Mouse (Mus musculus): ENCODE measurements around the gene Mical3. TPM values are rescaled to one million over a fixed set of nuclear protein-coding genes. Genes with fewer than 3 reads are reported as not detected.

The Mical3 gene
- polyA plus RNA-seq, 1 experiment from 2014 or later: 20.0 TPM

DNA sequence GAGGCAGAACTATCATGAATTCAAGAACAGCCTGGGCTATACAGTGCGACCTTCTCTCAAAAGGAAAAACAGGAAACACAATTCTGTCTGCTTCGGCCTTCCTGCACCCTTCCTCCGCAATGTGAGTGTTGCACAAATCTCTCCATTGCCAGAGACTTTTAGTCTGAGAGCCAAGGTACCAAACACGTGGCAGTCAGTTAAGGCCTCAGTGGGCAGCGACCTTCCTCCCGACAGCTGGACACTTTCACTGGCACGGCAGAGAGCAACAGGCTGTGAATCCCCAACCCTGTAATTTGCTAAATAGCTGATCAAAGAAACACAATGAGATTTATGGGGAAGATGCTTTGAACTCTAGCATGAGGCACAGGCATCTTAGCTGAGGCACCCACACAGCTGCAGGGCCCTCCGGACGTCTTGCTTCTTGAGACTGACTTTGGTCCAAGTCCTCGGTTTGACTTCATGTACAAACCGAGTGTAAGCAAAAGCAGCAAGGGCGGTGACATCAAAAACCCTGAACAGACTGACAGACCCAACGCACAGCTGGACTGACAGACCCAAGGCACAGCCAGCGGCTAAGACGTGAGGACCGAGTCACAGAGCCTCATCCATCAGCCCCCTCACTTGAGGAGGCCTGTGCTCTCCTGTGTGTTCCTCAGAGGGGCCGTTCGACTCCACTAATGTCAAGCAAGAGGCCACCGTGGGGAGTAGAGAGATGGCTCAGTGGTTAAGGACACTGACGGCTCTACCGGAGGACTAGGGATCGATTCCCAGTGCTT is 73.4 kb downstream of the Mical3 start:
- no peaks in the 10 kb centered on the region for H3K36me3 ChIP-seq
- H3K4me1 ChIP-seq: peaks cover 53% of the 10 kb centered on the region
- H3K27ac ChIP-seq: peak overlapping the region; percentile 76
- no peak overlapping the region for H3K4me2 ChIP-seq
- ATAC-seq (ENCODE audit: borderline replicate concordance, extremely low read depth, low FRiP score, low TSS enrichment): peak; percentile 82
- no peak overlapping the region for H3K4me3 ChIP-seq
- WGBS: 48% methylated on average over 22 of the region's 22 CpGs
- no peaks in the 10 kb centered on the region for H3K9me3 ChIP-seq
- no peaks in the 10 kb centered on the region for H3K27me3 ChIP-seq
- no peak overlapping the region for H3K9ac ChIP-seq

DNA sequence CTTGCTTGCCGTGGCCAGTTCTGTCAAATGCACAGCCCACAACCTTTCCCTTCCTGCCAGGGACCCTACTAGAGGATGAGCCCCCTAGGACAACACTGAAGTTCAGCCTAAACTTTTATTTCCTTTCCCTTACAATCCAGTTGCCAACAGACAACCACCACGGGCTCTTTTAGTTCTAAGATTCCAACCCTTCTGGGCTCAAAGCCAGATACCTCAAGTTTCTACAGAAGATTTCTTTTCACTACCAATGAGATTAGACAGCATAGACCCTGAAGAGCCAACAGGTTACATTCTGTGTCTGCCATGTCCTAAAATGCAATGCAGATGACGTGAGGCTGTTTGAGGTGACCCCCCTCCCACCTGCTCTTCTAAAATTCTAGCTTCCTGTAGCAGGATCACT is 75.3 kb downstream of the Mical3 start:
- peaks cover 53% of the 10 kb centered on the region for H3K4me1 ChIP-seq
- no peaks in the 10 kb centered on the region for H3K9me3 ChIP-seq
- H3K4me2 ChIP-seq: no peak overlapping the region
- H3K9ac ChIP-seq: no peak overlapping the region
- peak overlapping the region; percentile 2; the same call in 1 of the 2 replicates for H3K27ac ChIP-seq
- WGBS: 24% methylated on average over 3 of the region's 3 CpGs
- no peak for ATAC-seq (ENCODE audit: borderline replicate concordance, extremely low read depth, low FRiP score, low TSS enrichment)
- H3K4me3 ChIP-seq: no peak overlapping the region
- H3K27me3 ChIP-seq: no peaks in the 10 kb centered on the region
- H3K36me3 ChIP-seq: no peaks in the 10 kb centered on the region

GRCm38 (mm10) chr6:121054908-121055307 is 75.9 kb downstream of the Mical3 start:
- H3K9ac ChIP-seq: no peak overlapping the region
- ATAC-seq (ENCODE audit: borderline replicate concordance, extremely low read depth, low FRiP score, low TSS enrichment): no peak
- peaks cover 56% of the 10 kb centered on the region for H3K4me1 ChIP-seq
- no peak overlapping the region for H3K27ac ChIP-seq
- H3K4me2 ChIP-seq: no peak overlapping the region
- WGBS: 90% methylated on average over 9 of the region's 9 CpGs
- no peaks in the 10 kb centered on the region for H3K9me3 ChIP-seq
- H3K36me3 ChIP-seq: no peaks in the 10 kb centered on the region
- H3K4me3 ChIP-seq: no peak overlapping the region
- H3K27me3 ChIP-seq: no peaks in the 10 kb centered on the region

GRCm38 (mm10) chr6:121054340-121054739 is 76.5 kb downstream of the Mical3 start:
- Histone ChIP-seq H3K4me3 (no peak overlapping the region), H3K9ac (no peak overlapping the region), H3K27me3 (no peaks in the 10 kb centered on the region), H3K4me2 (no peak overlapping the region), H3K4me1 (peaks cover 62% of the 10 kb centered on the region), H3K9me3 (no peaks in the 10 kb centered on the region), H3K36me3 (no peaks in the 10 kb centered on the region), H3K27ac (no peak overlapping the region)
- 76% methylated on average over 3 of the region's 3 CpGs for WGBS
- no peak for ATAC-seq (ENCODE audit: borderline replicate concordance, extremely low read depth, low FRiP score, low TSS enrichment)

GRCm38 (mm10) chr6:121053585-121054112 is 77.2 kb downstream of the Mical3 start:
- Histone ChIP-seq H3K27me3 (no peaks in the 10 kb centered on the region), H3K4me3 (no peak overlapping the region), H3K27ac (no peak overlapping the region), H3K4me1 (peaks cover 65% of the 10 kb centered on the region), H3K4me2 (no peak overlapping the region), H3K36me3 (no peaks in the 10 kb centered on the region), H3K9me3 (no peaks in the 10 kb centered on the region), H3K9ac (no peak overlapping the region)
- WGBS: 76% methylated on average over 7 of the region's 7 CpGs
- no peak for ATAC-seq (ENCODE audit: borderline replicate concordance, extremely low read depth, low FRiP score, low TSS enrichment)

DNA sequence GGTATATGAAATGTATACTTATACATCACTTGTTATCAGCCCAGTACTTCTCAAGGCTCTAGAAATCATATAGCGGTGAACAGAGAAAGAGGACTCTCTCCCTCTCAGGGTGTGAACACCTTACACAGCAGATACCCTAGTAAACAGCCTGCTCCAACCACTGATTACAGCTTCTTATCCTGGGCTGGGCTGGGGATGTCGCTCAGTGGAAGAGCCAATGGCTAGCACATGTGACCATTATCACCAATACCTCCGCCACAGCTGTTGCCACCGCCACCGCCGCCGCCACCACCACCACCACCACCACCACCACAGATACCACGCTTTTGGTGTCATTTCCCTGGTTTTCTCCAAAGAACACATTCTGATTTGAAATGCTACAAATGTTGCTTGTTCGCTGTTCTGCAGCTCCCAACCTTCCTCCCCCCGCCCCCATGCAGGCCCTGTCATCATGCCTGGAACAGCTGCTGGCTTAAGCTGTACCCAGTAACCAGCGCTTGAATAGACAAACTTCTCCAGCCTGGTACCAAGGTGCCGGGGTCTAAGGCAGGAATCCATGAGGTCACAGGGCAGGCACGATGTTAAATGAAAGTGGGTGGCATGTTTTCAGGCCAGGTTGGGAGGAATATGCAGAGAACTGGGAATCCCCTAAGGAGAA is 78.7 kb downstream of the Mical3 start:
- no peak overlapping the region for H3K27ac ChIP-seq
- no peaks in the 10 kb centered on the region for H3K27me3 ChIP-seq
- H3K4me1 ChIP-seq: peaks cover 53% of the 10 kb centered on the region
- H3K9ac ChIP-seq: no peak overlapping the region
- no peak overlapping the region for H3K4me3 ChIP-seq
- no peak for ATAC-seq (ENCODE audit: borderline replicate concordance, extremely low read depth, low FRiP score, low TSS enrichment)
- 88% methylated on average over 13 of the region's 13 CpGs for WGBS
- no peak overlapping the region for H3K4me2 ChIP-seq
- H3K36me3 ChIP-seq: no peaks in the 10 kb centered on the region
- H3K9me3 ChIP-seq: no peaks in the 10 kb centered on the region

- no peaks in the 10 kb centered on the region for H3K36me3 ChIP-seq
- peaks cover 47% of the 10 kb centered on the region for H3K4me1 ChIP-seq
- no peak overlapping the region for H3K4me2 ChIP-seq
- no peaks in the 10 kb centered on the region for H3K27me3 ChIP-seq
- no peak overlapping the region for H3K27ac ChIP-seq
- H3K9ac ChIP-seq: no peak overlapping the region
- H3K9me3 ChIP-seq: no peaks in the 10 kb centered on the region
- ATAC-seq (ENCODE audit: borderline replicate concordance, extremely low read depth, low FRiP score, low TSS enrichment): no peak
- WGBS: 70% methylated on average over 8 of the region's 8 CpGs
- no peak overlapping the region for H3K4me3 ChIP-seq
These were observed 79.4 kb downstream of the Mical3 start for GRCm38 (mm10) chr6:121051411-121051810.

- Histone ChIP-seq H3K4me2 (no peak overlapping the region), H3K27me3 (no peaks in the 10 kb centered on the region), H3K9ac (no peak overlapping the region), H3K4me1 (peaks cover 45% of the 10 kb centered on the region), H3K9me3 (no peaks in the 10 kb centered on the region), H3K36me3 (no peaks in the 10 kb centered on the region), H3K27ac (no peak overlapping the region), H3K4me3 (no peak overlapping the region)
- 62% methylated on average over 8 of the region's 8 CpGs for WGBS
- ATAC-seq (ENCODE audit: borderline replicate concordance, extremely low read depth, low FRiP score, low TSS enrichment): no peak
These were observed 82.1 kb downstream of the Mical3 start for GRCm38 (mm10) chr6:121048696-121049095.

DNA sequence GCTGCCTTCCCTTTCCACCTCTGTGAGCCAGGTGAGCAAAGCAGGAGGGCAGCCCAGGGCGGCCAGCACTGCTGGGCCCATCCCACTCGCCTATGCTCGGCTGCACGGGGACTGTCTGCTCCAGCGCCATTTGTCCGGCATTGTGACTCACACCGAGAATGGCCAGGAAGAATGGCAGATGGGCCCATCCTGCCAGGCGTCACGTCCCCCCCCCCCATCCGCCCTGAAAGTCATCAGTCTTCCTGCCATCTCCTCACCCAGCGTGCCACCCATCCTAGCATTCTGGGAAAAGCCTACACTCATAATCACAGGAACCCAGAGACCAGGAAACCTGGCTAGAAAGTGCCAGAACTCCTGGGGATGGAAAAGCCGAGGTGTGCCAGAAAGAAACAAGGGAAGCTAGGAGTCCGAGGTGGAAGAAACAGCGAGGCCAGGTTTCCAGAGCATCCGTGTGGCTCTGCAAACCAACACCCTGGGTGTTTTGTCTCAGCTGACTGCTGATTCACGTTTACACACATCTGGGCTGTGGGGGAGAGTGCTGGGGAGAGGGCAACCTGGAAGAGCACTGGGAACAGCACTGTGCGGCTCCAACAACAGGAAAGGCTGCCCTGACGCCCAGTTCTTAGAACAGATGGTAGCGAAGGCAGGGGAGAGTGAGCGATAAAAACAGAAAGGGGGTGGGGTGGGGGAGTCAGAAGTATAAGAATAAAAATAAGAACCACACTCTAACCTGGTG is 85.3 kb downstream of the Mical3 start:
- peak overlapping the region; percentile 1; the same call in 1 of the 2 replicates for H3K4me2 ChIP-seq
- no peak for ATAC-seq (ENCODE audit: borderline replicate concordance, extremely low read depth, low FRiP score, low TSS enrichment)

GRCm38 (mm10) chr6:121043434-121044189 is 87.2 kb downstream of the Mical3 start:
- Histone ChIP-seq H3K9ac (no peak overlapping the region), H3K27ac (peak overlapping the region; percentile 69), H3K4me3 (no peak overlapping the region), H3K9me3 (no peaks in the 10 kb centered on the region), H3K27me3 (no peaks in the 10 kb centered on the region), H3K4me1 (peaks cover 33% of the 10 kb centered on the region), H3K4me2 (no peak overlapping the region), H3K36me3 (peaks cover 18% of the 10 kb centered on the region)
- 33% methylated on average over 14 of the region's 14 CpGs for WGBS
- peak; percentile 72 for ATAC-seq (ENCODE audit: borderline replicate concordance, extremely low read depth, low FRiP score, low TSS enrichment)

More for the DNA sequence above, 85.3 kb downstream of the Mical3 start:
- Histone ChIP-seq H3K27ac (0 out of 2 replicates have a peak overlapping the region, but pooled peaks have one; percentile 15), H3K4me1 (peaks cover 46% of the 10 kb centered on the region), H3K36me3 (peaks cover 6% of the 10 kb centered on the region), H3K9ac (no peak overlapping the region), H3K9me3 (no peaks in the 10 kb centered on the region), H3K27me3 (no peaks in the 10 kb centered on the region), H3K4me3 (no peak overlapping the region)
- WGBS: 42% methylated on average over 20 of the region's 20 CpGs

DNA sequence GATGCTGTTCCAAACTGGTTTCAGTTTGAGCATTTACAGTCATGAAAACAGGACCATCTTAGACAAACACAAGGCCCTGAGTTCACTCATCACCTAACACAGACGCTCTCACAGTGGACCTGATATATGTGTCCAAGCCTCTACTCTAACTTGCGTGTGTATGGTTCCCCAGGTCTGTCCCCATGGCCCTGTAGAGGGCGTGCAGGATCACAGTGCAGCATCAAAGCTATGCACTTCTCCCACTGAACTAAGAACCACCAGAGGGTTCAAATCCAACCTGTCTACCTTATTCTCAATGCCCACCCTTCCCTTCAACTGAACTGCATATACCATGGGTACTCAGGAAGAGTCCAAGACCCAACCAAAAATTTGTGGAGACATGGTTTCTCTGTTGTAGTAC is 91.1 kb downstream of the Mical3 start:
- no peak for ATAC-seq (ENCODE audit: borderline replicate concordance, extremely low read depth, low FRiP score, low TSS enrichment)
- H3K4me2 ChIP-seq: no peak overlapping the region
- WGBS: 88% methylated on average over 3 of the region's 3 CpGs
- H3K36me3 ChIP-seq: peaks cover 37% of the 10 kb centered on the region
- no peak overlapping the region for H3K9ac ChIP-seq
- no peaks in the 10 kb centered on the region for H3K9me3 ChIP-seq
- H3K4me3 ChIP-seq: no peak overlapping the region
- H3K27ac ChIP-seq: no peak overlapping the region
- peaks cover 26% of the 10 kb centered on the region for H3K4me1 ChIP-seq
- no peaks in the 10 kb centered on the region for H3K27me3 ChIP-seq

Data from lung, embryonic 15.5 days (tissue).